Mouse (Mus musculus): ENCODE measurements around the gene Atpaf1.

The Atpaf1 gene

GRCm38 (mm10) chr4:115850631-115851030, 66.0 kb downstream of the Atpaf1 start:
- no peak for DNase-seq

- DNase-seq = no peak
These were observed 67.0 kb downstream of the Atpaf1 start for GRCm38 (mm10) chr4:115851569-115851968.

GRCm38 (mm10) chr4:115855100-115855499, 70.5 kb downstream of the Atpaf1 start:
- no peak for DNase-seq

- no peak for DNase-seq
These were observed 71.0 kb downstream of the Atpaf1 start for GRCm38 (mm10) chr4:115855609-115856008.

- DNase-seq = no peak
These were observed 71.7 kb downstream of the Atpaf1 start for GRCm38 (mm10) chr4:115856282-115856681.

GRCm38 (mm10) chr4:115857293-115857883, 72.8 kb downstream of the Atpaf1 start:
- no peak for DNase-seq

GRCm38 (mm10) chr4:115863352-115863751, 78.7 kb downstream of the Atpaf1 start:
- no peak for DNase-seq

- no peak for DNase-seq
These were observed 79.3 kb downstream of the Atpaf1 start for GRCm38 (mm10) chr4:115863880-115864279.

All from kidney, adult 8-10 months (tissue).